Mouse (Mus musculus) adrenal gland, postnatal 0 days (tissue): Measurements from ENCODE around the gene Spon1. TPM values are rescaled to one million over a fixed set of nuclear protein-coding genes. Genes with fewer than 3 reads are reported as not detected.

Experiments used
- polyA plus RNA-seq: library from polyadenylated mRNA; unstranded; fragments of >200 nt; fragmentation: Nextera tagmentation; extraction: Ambion mirVana; gene quantifications from 2 replicates; pipeline ENCODE4 v1.2.1, GENCODE M21; 2015

The Spon1 gene
- polyA plus RNA-seq, result 4.8 and 6.3 TPM in 2 replicates

GRCm38 (mm10) chr7:113765667-113766497 is at the start of gene Spon1:
Spon1 (plus strand) TSS chr7:113765998.

